Mouse (Mus musculus) cerebellum, adult 11 months (tissue): ENCODE data around the gene Klf17.
A peak's percentile ranks its signal among the peaks of the same experiment; 100 is the strongest.
"Not testable (repeated sequence)": the region's sequence is repeated elsewhere in the genome, so short reads cannot be mapped to it uniquely, and the experiment has no call there.

Experiments
- DNase-seq: peaks from one replicate; pipeline ENCODE4 v3.0.0; 2022

Klf17 gene

GRCm38 (mm10) chr4:117765416-117765815 is at the start of gene Klf17:
TSS of gene Klf17 (minus strand) at chr4:117765648.
- DNase-seq = no peak

- no peak for DNase-seq
Measured at GRCm38 (mm10) chr4:117814333-117814732, 48.9 kb upstream of the Klf17 start.

- no peak for DNase-seq
Measured at GRCm38 (mm10) chr4:117813591-117814192, 48.2 kb upstream of the Klf17 start.

- no peak for DNase-seq
Measured at GRCm38 (mm10) chr4:117810933-117811332, 45.5 kb upstream of the Klf17 start.

- no peak for DNase-seq
Measured at GRCm38 (mm10) chr4:117806992-117807391, 41.5 kb upstream of the Klf17 start.

- no peak for DNase-seq
Measured at GRCm38 (mm10) chr4:117799904-117800303, 34.5 kb upstream of the Klf17 start.

- DNase-seq = no peak
Measured at GRCm38 (mm10) chr4:117788308-117788707, 22.9 kb upstream of the Klf17 start.

- no peak for DNase-seq
Measured at GRCm38 (mm10) chr4:117786963-117787362, 21.5 kb upstream of the Klf17 start.

- no peak for DNase-seq
Measured at GRCm38 (mm10) chr4:117782908-117783307, 17.5 kb upstream of the Klf17 start.

GRCm38 (mm10) chr4:117772960-117773359 is 7.5 kb upstream of the Klf17 start:
- no peak for DNase-seq

- DNase-seq = peak; percentile 33
Measured at GRCm38 (mm10) chr4:117770935-117771334, 5.5 kb upstream of the Klf17 start.

- no peak for DNase-seq
Measured at GRCm38 (mm10) chr4:117760151-117760550, 5.3 kb downstream of the Klf17 start.

GRCm38 (mm10) chr4:117752469-117752868 is 13.0 kb downstream of the Klf17 start:
- not testable (repeated sequence) for DNase-seq

GRCm38 (mm10) chr4:117737559-117737958 is 27.9 kb downstream of the Klf17 start:
- DNase-seq = no peak

- DNase-seq = no peak
Measured at GRCm38 (mm10) chr4:117731926-117732325, 33.5 kb downstream of the Klf17 start.

- no peak for DNase-seq
Measured at GRCm38 (mm10) chr4:117724112-117724511, 41.3 kb downstream of the Klf17 start, which contains the start of gene Gm12845. TSS of gene Gm12845 (plus strand) at chr4:117724412.

- DNase-seq = no peak
Measured at GRCm38 (mm10) chr4:117713303-117714098, 51.9 kb downstream of the Klf17 start.

GRCm38 (mm10) chr4:117712314-117712713 is 53.1 kb downstream of the Klf17 start:
- no peak for DNase-seq

- DNase-seq = no peak
Measured at GRCm38 (mm10) chr4:117708780-117709550, 56.5 kb downstream of the Klf17 start.
